Mouse (Mus musculus): ENCODE measurements around the gene Ldlrad3. TPM values are rescaled to one million over a fixed set of nuclear protein-coding genes. Genes with fewer than 3 reads are reported as not detected.

The Ldlrad3 gene
- polyA plus RNA-seq, 1 experiment from 2014 or later = 48.7 TPM

DNA sequence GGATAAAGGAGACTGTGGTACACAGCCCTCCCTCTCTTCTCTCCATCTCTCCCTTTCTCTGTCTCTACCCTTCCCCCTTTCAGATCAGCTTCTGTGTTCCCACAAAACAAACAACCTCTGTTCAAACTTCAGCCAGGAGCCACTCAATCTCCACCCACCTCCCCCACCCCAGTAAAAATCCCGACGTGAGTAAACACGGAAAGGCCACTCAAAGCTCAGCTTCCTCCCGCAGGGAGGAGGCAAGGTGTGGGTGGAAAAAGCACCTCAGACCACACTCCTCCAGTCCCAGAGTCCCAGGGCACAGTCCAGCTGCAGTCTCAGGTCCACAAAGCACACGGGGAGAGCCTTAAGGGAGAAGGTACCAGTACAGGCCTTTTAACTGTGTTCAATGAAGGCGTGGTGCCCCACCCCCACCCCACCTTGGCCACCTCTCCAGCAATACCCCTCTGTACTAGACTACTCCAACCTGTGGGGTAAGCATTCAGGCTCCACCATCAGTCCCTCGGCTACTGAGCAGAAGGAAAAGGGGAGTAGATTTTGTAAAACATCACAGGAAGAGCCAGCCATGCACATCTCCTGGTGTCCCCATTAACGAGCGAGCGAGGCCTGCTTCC, 53.1 kb downstream of the Ldlrad3 start:
- WGBS = 59% methylated on average over 10 of the region's 10 CpGs

DNA sequence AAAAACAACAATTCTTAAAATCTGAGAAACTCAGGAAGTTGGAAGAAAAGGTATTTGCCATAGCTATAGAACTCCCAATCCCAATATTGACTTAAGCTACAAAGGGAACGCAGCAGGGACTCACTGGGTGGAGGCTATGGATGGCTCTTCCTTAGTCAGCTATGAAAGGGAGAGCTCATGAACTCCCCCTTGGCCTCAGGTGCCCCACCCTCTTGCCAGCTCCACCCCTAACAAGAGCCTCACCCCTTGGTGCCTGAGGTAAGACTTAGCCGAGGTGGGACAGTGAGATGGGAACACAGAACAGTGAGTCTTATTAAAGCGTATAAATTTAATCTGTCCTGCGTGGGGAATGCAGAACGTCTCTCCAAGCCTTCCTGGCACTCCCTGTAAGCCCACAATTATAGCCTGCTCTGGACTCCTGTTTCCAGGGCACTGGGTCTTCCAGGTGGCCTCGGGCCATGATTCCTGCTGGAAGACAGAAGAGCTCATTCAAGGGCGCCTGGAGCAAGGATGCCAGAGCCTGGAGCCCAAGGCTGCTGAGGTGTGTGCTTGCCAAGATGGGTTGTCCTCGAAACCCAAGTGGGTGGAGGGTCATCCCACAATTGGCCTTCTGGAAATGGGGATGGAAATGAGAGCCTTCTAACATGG, 55.9 kb downstream of the Ldlrad3 start:
- Histone ChIP-seq H3K27ac (ENCODE audit: low read depth, low read length) (no peak overlapping the region), H3K4me1 (replicated peaks; ENCODE audit: control insufficient read depth, insufficient read depth, low read length) (peaks cover 2% of the 10 kb centered on the region; the same call in 1 of the 2 replicates), H3K27me3 (ENCODE audit: control insufficient read depth, insufficient read depth, low read length) (no peaks in the 10 kb centered on the region), H3K9ac (ENCODE audit: low read depth, low read length) (no peak overlapping the region), H3K9me3 (ENCODE audit: control insufficient read depth, low read length) (no peaks in the 10 kb centered on the region), H3K4me3 (ENCODE audit: low read depth, low read length) (no peak overlapping the region), H3K36me3 (ENCODE audit: control insufficient read depth, insufficient read depth, low read length) (no peaks in the 10 kb centered on the region), H3K4me2 (replicated peaks; ENCODE audit: low read depth, low read length) (no peak overlapping the region)
- WGBS = 94% methylated on average over 8 of the region's 8 CpGs
- ATAC-seq (ENCODE audit: low FRiP score) = no peak
- no peak for DNase-seq (ENCODE audit: low spot score)

More for the DNA sequence above, 53.1 kb downstream of the Ldlrad3 start:
- Histone ChIP-seq H3K27me3 (ENCODE audit: control insufficient read depth, insufficient read depth, low read length) (no peaks in the 10 kb centered on the region), H3K4me2 (replicated peaks; ENCODE audit: low read depth, low read length) (no peak overlapping the region), H3K4me3 (ENCODE audit: low read depth, low read length) (no peak overlapping the region), H3K27ac (ENCODE audit: low read depth, low read length) (no peak overlapping the region), H3K9me3 (ENCODE audit: control insufficient read depth, low read length) (no peaks in the 10 kb centered on the region), H3K4me1 (replicated peaks; ENCODE audit: control insufficient read depth, insufficient read depth, low read length) (peaks cover 4% of the 10 kb centered on the region; the same call in 1 of the 2 replicates), H3K36me3 (ENCODE audit: control insufficient read depth, insufficient read depth, low read length) (no peaks in the 10 kb centered on the region), H3K9ac (ENCODE audit: low read depth, low read length) (no peak overlapping the region)
- no peak for ATAC-seq (ENCODE audit: low FRiP score)
- DNase-seq (ENCODE audit: low spot score) = no peak

DNA sequence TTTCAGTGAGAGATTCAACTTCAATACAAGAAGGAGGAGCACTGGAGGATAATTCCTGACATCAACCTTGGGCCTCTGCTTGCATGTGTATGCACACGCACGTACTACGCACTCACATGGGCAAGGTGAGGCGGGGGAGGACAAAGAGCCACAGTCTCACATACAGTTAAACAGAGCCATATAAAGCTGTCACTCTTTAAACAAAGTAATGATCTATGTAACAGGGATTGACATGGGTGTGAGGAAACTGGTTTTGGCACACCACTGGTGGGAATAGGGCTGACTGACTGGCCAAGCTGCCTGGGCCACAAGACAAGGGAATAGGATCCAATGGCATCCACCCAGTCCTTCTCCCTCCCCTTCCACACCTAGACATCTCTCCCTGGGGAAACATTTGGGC, 57.0 kb downstream of the Ldlrad3 start:
- Histone ChIP-seq H3K27me3 (ENCODE audit: control insufficient read depth, insufficient read depth, low read length) (no peaks in the 10 kb centered on the region), H3K27ac (ENCODE audit: low read depth, low read length) (no peak overlapping the region), H3K9ac (ENCODE audit: low read depth, low read length) (no peak overlapping the region), H3K36me3 (ENCODE audit: control insufficient read depth, insufficient read depth, low read length) (no peaks in the 10 kb centered on the region), H3K4me1 (replicated peaks; ENCODE audit: control insufficient read depth, insufficient read depth, low read length) (peaks cover 2% of the 10 kb centered on the region; the same call in 1 of the 2 replicates), H3K9me3 (ENCODE audit: control insufficient read depth, low read length) (no peaks in the 10 kb centered on the region), H3K4me3 (ENCODE audit: low read depth, low read length) (no peak overlapping the region), H3K4me2 (replicated peaks; ENCODE audit: low read depth, low read length) (no peak overlapping the region)
- WGBS = 95% methylated on average over 4 of the region's 4 CpGs
- no peak for DNase-seq (ENCODE audit: low spot score)
- no peak for ATAC-seq (ENCODE audit: low FRiP score)

DNA sequence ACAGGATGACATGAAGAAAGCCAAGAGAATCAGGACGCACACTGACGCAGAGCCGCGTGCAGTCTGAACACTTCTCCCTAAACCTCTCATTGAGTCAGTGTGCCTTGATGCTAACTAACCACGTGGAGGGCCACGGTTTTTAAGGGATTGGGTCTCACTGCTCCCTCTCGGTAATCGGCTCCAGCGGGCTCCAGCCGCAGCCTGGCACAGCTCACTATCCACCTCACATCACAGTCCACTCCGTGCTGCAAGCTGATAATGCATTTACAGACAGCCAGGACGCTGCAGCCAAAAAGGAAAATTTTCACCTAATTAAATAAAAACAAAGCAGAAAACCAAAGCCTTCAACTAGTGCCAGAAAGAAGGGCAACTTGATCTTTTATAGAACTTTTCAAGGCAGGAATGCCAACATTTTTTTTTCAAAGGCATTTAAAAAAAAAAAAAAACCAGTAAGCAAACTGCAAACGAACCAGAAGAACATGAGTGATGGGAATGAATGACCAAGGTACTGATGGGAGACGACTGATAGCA, 57.6 kb downstream of the Ldlrad3 start:
- no peaks in the 10 kb centered on the region for H3K9me3 ChIP-seq (ENCODE audit: control insufficient read depth, low read length)
- no peak overlapping the region for H3K4me2 ChIP-seq (replicated peaks; ENCODE audit: low read depth, low read length)
- no peak overlapping the region for H3K9ac ChIP-seq (ENCODE audit: low read depth, low read length)
- no peak overlapping the region for H3K27ac ChIP-seq (ENCODE audit: low read depth, low read length)
- no peak for ATAC-seq (ENCODE audit: low FRiP score)
- 79% methylated on average over 14 of the region's 14 CpGs for WGBS
- no peak for DNase-seq (ENCODE audit: low spot score)
- no peaks in the 10 kb centered on the region for H3K36me3 ChIP-seq (ENCODE audit: control insufficient read depth, insufficient read depth, low read length)
- peaks cover 2% of the 10 kb centered on the region; the same call in 1 of the 2 replicates for H3K4me1 ChIP-seq (replicated peaks; ENCODE audit: control insufficient read depth, insufficient read depth, low read length)
- H3K4me3 ChIP-seq (ENCODE audit: low read depth, low read length) = no peak overlapping the region
- no peaks in the 10 kb centered on the region for H3K27me3 ChIP-seq (ENCODE audit: control insufficient read depth, insufficient read depth, low read length)

- 0 out of 2 replicates have a peak, but pooled peaks have one; percentile 19 for ATAC-seq (ENCODE audit: low FRiP score)
Measured at GRCm38 (mm10) chr2:102127791-102128387, 58.3 kb downstream of the Ldlrad3 start.

GRCm38 (mm10) chr2:102127221-102127620, 59.0 kb downstream of the Ldlrad3 start:
- peaks cover 4% of the 10 kb centered on the region for H3K4me1 ChIP-seq (replicated peaks; ENCODE audit: control insufficient read depth, insufficient read depth, low read length)
- H3K27ac ChIP-seq (ENCODE audit: low read depth, low read length) = no peak overlapping the region
- no peaks in the 10 kb centered on the region for H3K36me3 ChIP-seq (ENCODE audit: control insufficient read depth, insufficient read depth, low read length)
- H3K4me3 ChIP-seq (ENCODE audit: low read depth, low read length) = no peak overlapping the region
- H3K4me2 ChIP-seq (replicated peaks; ENCODE audit: low read depth, low read length) = no peak overlapping the region
- no peak overlapping the region for H3K9ac ChIP-seq (ENCODE audit: low read depth, low read length)
- no peak for ATAC-seq (ENCODE audit: low FRiP score)
- H3K27me3 ChIP-seq (ENCODE audit: control insufficient read depth, insufficient read depth, low read length) = no peaks in the 10 kb centered on the region
- DNase-seq (ENCODE audit: low spot score) = no peak
- 80% methylated on average over 9 of the region's 9 CpGs for WGBS
- H3K9me3 ChIP-seq (ENCODE audit: control insufficient read depth, low read length) = no peaks in the 10 kb centered on the region

More at GRCm38 (mm10) chr2:102127791-102128387, 58.3 kb downstream of the Ldlrad3 start:
- Histone ChIP-seq H3K4me3 (ENCODE audit: low read depth, low read length) (no peak overlapping the region), H3K27me3 (ENCODE audit: control insufficient read depth, insufficient read depth, low read length) (no peaks in the 10 kb centered on the region), H3K4me1 (replicated peaks; ENCODE audit: control insufficient read depth, insufficient read depth, low read length) (peaks cover 2% of the 10 kb centered on the region; the same call in 1 of the 2 replicates), H3K27ac (ENCODE audit: low read depth, low read length) (0 out of 2 replicates have a peak overlapping the region, but pooled peaks have one; percentile 17), H3K36me3 (ENCODE audit: control insufficient read depth, insufficient read depth, low read length) (no peaks in the 10 kb centered on the region), H3K9me3 (ENCODE audit: control insufficient read depth, low read length) (no peaks in the 10 kb centered on the region), H3K4me2 (replicated peaks; ENCODE audit: low read depth, low read length) (no peak overlapping the region), H3K9ac (ENCODE audit: low read depth, low read length) (no peak overlapping the region)
- no peak for DNase-seq (ENCODE audit: low spot score)
- 84% methylated on average over 8 of the region's 8 CpGs for WGBS

DNA sequence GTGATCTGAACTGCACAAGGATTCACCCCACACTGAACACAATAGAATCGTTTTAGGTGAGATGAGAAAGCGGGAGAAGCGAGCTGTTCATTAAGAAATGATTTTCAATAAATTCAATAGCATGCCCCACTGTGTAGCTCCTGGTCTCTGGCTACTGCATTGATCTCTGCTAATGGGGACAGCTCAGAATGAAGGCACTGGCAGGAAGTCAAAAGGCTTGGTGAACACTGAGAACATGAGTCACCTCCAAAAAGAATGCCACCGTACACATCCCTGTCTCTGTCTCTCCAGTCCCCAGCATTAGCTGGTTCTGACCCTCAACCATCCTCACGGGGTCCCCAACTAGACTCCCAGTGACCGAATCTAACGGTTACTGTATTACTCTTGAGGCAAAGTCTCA, 60.1 kb downstream of the Ldlrad3 start:
- H3K4me2 ChIP-seq (replicated peaks; ENCODE audit: low read depth, low read length) = no peak overlapping the region
- ATAC-seq (ENCODE audit: low FRiP score) (no peak), DNase-seq (ENCODE audit: low spot score) (no peak)
- no peaks in the 10 kb centered on the region for H3K36me3 ChIP-seq (ENCODE audit: control insufficient read depth, insufficient read depth, low read length)
- WGBS = 94% methylated on average over 7 of the region's 7 CpGs
- H3K27ac ChIP-seq (ENCODE audit: low read depth, low read length) = no peak overlapping the region
- H3K4me3 ChIP-seq (ENCODE audit: low read depth, low read length) = no peak overlapping the region
- H3K9ac ChIP-seq (ENCODE audit: low read depth, low read length) = no peak overlapping the region
- H3K4me1 ChIP-seq (replicated peaks; ENCODE audit: control insufficient read depth, insufficient read depth, low read length) = peaks cover 12% of the 10 kb centered on the region
- no peaks in the 10 kb centered on the region for H3K27me3 ChIP-seq (ENCODE audit: control insufficient read depth, insufficient read depth, low read length)
- H3K9me3 ChIP-seq (ENCODE audit: control insufficient read depth, low read length) = no peaks in the 10 kb centered on the region

GRCm38 (mm10) chr2:102125042-102125441, 61.1 kb downstream of the Ldlrad3 start:
- ATAC-seq (ENCODE audit: low FRiP score) (no peak), DNase-seq (ENCODE audit: low spot score) (no peak)
- Histone ChIP-seq H3K27ac (ENCODE audit: low read depth, low read length) (no peak overlapping the region), H3K36me3 (ENCODE audit: control insufficient read depth, insufficient read depth, low read length) (no peaks in the 10 kb centered on the region), H3K4me3 (ENCODE audit: low read depth, low read length) (no peak overlapping the region), H3K9me3 (ENCODE audit: control insufficient read depth, low read length) (no peaks in the 10 kb centered on the region), H3K9ac (ENCODE audit: low read depth, low read length) (no peak overlapping the region), H3K4me2 (replicated peaks; ENCODE audit: low read depth, low read length) (no peak overlapping the region), H3K4me1 (replicated peaks; ENCODE audit: control insufficient read depth, insufficient read depth, low read length) (peaks cover 12% of the 10 kb centered on the region), H3K27me3 (ENCODE audit: control insufficient read depth, insufficient read depth, low read length) (no peaks in the 10 kb centered on the region)
- WGBS = 73% methylated on average over 4 of the region's 4 CpGs

All from hindbrain, embryonic 11.5 days (tissue).